Mouse (Mus musculus) forebrain, embryonic 14.5 days (tissue): ENCODE data around the gene Pde4dip. TPM values are rescaled to one million over a fixed set of nuclear protein-coding genes. Genes with fewer than 3 reads are reported as not detected.

Experiments
- ATAC-seq: fragments of 200-750 bp; cut with Nextera tagmentation; 2 replicates; pipeline ENCODE4 v1.8.0; 2017; ENCODE audit warnings: mild to moderate bottlenecking, moderate library complexity
- DNase-seq: peaks from one replicate; pipeline ENCODE4 v3.0.0-alpha.2; 2015; ENCODE audit warnings: low spot score
- H3K27ac ChIP-seq: fragments of 300-500 bp; sonication (generic); 2 replicates; pipeline ENCODE4 v1.5.1; 2014; ENCODE audit warnings: low read depth, mild to moderate bottlenecking, control low read depth, low read length, moderate library complexity
- H3K27me3 ChIP-seq: fragments of 300-500 bp; sonication (generic); replicated peaks from 2 replicates; pipeline ENCODE4 v1.6.1; 2014; ENCODE audit warnings: low read length, control low read depth, mixed read lengths; ENCODE audit not compliant: control insufficient read depth, insufficient read depth
- H3K36me3 ChIP-seq: fragments of 300-500 bp; sonication (generic); 2 replicates; pipeline ENCODE4 v1.6.1; 2014; ENCODE audit warnings: low read length, control low read depth; ENCODE audit not compliant: control insufficient read depth, insufficient read depth
- H3K4me1 ChIP-seq: fragments of 300-500 bp; sonication (generic); 2 replicates; pipeline ENCODE4 v1.6.1; 2014; ENCODE audit warnings: antibody characterized with exemption, low read length, control low read depth; ENCODE audit not compliant: control insufficient read depth, insufficient read depth
- H3K4me2 ChIP-seq: fragments of 300-500 bp; sonication (generic); 2 replicates; pipeline ENCODE4 v1.6.1; 2014; ENCODE audit warnings: mild to moderate bottlenecking, control low read depth, low read length
- H3K4me3 ChIP-seq: fragments of 300-500 bp; sonication (generic); 2 replicates; pipeline ENCODE4 v1.5.1; 2014; ENCODE audit warnings: low read depth, low read length, control low read depth
- H3K9ac ChIP-seq: fragments of 300-500 bp; sonication (generic); 2 replicates; pipeline ENCODE4 v1.6.1; 2014; ENCODE audit warnings: mild to moderate bottlenecking, low read length, control low read depth, moderate library complexity
- H3K9me3 ChIP-seq: fragments of 300-500 bp; sonication (generic); replicated peaks from 2 replicates; pipeline ENCODE4 v1.6.1; 2016; ENCODE audit warnings: low read length, control low read depth, mixed read lengths; ENCODE audit not compliant: control insufficient read depth
- WGBS: fragments of 180-500 bp; shearing (Covaris S2); extraction: QIAGEN DNeasy Blood & Tissue Kit; methylation state at CpG from one replicate; pipeline ENCODE4 v1.1.7; 2014; 5-methylcytosine and 5-hydroxymethylcytosine counted together
- polyA plus RNA-seq: library from polyadenylated mRNA; unstranded; fragments of >200 nt; fragmentation: Nextera tagmentation; extraction: Ambion mirVana; gene quantifications from 2 replicates; pipeline ENCODE4 v1.2.1, GENCODE M21; 2014

The Pde4dip gene
- polyA plus RNA-seq, 1 experiment from 2014 or later = 50.6 TPM

DNA sequence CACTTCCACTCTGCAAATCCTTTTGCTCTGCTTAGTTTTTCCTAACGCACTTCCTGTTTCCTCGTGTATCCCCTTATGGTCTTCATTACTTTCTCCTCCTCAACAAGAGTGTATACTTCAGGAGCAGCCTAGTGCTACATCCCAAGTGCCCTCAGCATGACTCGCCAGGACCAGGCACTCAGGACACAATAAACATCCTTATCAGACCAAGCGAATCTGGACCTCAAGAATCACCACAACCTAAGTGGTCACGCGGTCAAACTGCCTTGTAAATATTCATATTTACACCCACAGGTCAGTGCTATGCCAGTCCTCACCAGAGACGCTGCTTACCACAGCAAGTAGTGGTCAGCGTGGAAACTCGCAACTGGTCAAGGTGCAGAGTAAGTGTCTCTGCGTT, 139.7 kb downstream of the Pde4dip start:
- Histone ChIP-seq H3K9me3 (no peaks in the 10 kb centered on the region), H3K36me3 (peaks cover 92% of the 10 kb centered on the region), H3K4me1 (no peaks in the 10 kb centered on the region), H3K9ac (no peak overlapping the region), H3K27me3 (no peaks in the 10 kb centered on the region), H3K4me3 (no peak overlapping the region), H3K27ac (no peak overlapping the region), H3K4me2 (no peak overlapping the region)
- ATAC-seq = no peak
- 96% methylated on average over 10 of the region's 10 CpGs for WGBS
- DNase-seq = no peak

DNA sequence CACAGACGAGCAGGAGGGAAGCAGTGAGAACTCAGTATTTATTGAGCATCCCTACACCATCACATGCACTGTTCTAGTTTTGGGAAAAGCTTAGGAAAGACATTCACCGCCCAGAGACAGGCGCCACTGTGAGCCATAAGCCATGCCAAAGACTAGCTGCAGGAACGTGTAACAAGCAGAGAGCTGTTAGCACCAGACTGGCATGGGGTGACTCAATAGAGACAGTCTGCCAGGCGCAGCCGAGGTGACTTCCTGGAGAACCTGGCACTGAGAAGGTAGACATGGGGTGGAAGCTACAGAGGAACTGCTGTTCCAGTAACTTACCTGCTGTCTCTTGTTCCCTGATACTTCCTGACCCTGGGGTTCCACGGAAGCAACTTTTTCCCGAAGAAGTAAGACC, 145.7 kb downstream of the Pde4dip start:
- Histone ChIP-seq H3K9ac (no peak overlapping the region), H3K4me2 (no peak overlapping the region), H3K4me3 (no peak overlapping the region), H3K9me3 (no peaks in the 10 kb centered on the region), H3K4me1 (no peaks in the 10 kb centered on the region), H3K27me3 (no peaks in the 10 kb centered on the region), H3K36me3 (peaks cover 85% of the 10 kb centered on the region), H3K27ac (no peak overlapping the region)
- ATAC-seq (no peak), DNase-seq (no peak)
- 97% methylated on average over 8 of the region's 8 CpGs for WGBS

DNA sequence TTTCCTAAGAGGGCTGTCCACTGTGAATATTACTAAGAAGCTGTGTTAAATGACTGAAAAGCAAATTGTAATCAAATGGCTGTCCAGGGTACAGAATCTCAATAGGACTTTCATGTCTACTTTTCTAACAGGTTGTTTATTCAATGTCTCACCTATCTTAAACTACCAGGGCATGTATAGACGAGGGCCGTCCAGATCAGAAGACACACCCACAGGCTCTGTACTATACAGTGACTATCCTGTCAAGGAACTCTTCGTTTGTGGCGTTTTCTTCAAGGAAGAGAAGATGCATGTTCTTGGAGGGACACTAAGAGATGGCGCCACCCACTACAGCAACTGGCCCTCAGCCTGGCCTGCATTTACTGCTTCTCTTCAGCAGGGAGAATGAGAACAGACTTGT, 152.9 kb downstream of the Pde4dip start:
- DNase-seq (no peak), ATAC-seq (no peak)
- H3K9ac ChIP-seq = no peak overlapping the region
- no peaks in the 10 kb centered on the region for H3K4me1 ChIP-seq
- H3K36me3 ChIP-seq = peaks cover 25% of the 10 kb centered on the region
- H3K27ac ChIP-seq = no peak overlapping the region
- H3K27me3 ChIP-seq = no peaks in the 10 kb centered on the region
- H3K9me3 ChIP-seq = no peaks in the 10 kb centered on the region
- no peak overlapping the region for H3K4me3 ChIP-seq
- WGBS = 83% methylated on average over 5 of the region's 5 CpGs
- no peak overlapping the region for H3K4me2 ChIP-seq

DNA sequence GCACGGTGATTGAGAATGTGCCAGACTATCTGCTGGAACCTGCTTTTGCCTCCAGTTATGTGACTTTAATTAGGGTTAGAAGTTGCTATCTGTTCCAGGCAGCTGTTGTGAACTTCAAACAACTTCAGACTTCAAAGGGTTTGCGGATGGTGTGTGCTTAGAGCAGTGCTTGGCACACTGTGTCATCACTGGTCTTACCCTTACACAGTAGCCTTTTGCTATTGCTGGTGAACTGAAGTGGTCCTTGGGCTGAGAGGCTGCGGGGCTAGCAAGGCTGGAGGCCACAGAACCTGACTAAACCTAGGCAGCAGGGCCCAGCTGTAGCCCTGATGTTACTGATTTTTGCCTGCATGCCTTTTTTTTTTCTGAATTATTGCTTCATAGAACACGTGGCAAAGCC, 154.2 kb downstream of the Pde4dip start:
- peaks cover 12% of the 10 kb centered on the region for H3K36me3 ChIP-seq
- H3K4me2 ChIP-seq = no peak overlapping the region
- no peaks in the 10 kb centered on the region for H3K4me1 ChIP-seq
- H3K27ac ChIP-seq = no peak overlapping the region
- H3K27me3 ChIP-seq = no peaks in the 10 kb centered on the region
- ATAC-seq (no peak), DNase-seq (no peak)
- peak overlapping the region; percentile 13; the same call in 1 of the 2 replicates for H3K9ac ChIP-seq
- no peak overlapping the region for H3K4me3 ChIP-seq
- H3K9me3 ChIP-seq = no peaks in the 10 kb centered on the region
- WGBS = 80% methylated on average over 4 of the region's 4 CpGs

DNA sequence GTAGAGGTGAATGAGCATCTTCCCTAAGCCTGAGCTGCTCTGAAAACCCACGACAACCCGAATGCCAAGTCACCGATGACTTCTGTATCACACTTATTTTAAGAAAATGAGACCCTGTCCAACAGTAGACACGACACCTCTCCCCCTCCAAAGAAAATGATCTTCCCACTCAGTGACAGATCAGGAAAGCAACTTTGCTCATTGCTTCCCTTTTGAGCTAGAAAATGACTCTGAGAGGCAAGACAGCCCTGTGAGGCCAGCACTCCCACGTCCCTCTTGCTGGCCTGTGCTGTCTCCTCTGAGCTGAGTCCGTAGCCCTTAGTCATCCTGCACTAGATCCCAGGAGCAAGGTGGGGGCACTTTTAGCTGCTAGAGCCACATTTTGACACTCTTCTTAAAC, 155.9 kb downstream of the Pde4dip start:
- WGBS = 92% methylated on average over 6 of the region's 6 CpGs
- H3K4me2 ChIP-seq = no peak overlapping the region
- ATAC-seq (no peak), DNase-seq (no peak)
- no peaks in the 10 kb centered on the region for H3K27me3 ChIP-seq
- no peaks in the 10 kb centered on the region for H3K4me1 ChIP-seq
- H3K9ac ChIP-seq = no peak overlapping the region
- H3K36me3 ChIP-seq = peaks cover 9% of the 10 kb centered on the region
- H3K27ac ChIP-seq = no peak overlapping the region
- no peaks in the 10 kb centered on the region for H3K9me3 ChIP-seq
- no peak overlapping the region for H3K4me3 ChIP-seq

DNA sequence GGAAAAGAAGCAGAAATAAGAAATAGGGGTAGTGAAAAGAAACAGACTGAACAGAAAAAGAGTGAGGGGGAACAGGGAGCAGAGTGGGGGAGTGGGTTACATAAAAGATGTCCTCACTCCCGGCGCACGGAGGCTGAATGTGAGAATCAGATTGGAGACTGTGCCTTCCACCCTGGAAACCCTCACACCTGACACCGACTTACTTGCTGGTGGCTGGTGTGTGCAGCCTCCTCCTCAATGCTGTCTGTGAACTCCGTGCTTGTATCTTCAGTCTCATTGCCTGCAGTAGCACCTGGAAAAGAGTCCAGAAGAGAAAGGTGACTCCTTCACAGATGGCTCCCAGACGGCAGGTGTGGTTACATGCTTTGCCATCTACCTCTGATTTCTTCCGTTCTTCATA, 157.9 kb downstream of the Pde4dip start:
- DNase-seq (no peak), ATAC-seq (no peak)
- Histone ChIP-seq H3K27ac (no peak overlapping the region), H3K9ac (no peak overlapping the region), H3K4me1 (no peaks in the 10 kb centered on the region), H3K4me2 (no peak overlapping the region), H3K27me3 (no peaks in the 10 kb centered on the region), H3K4me3 (no peak overlapping the region), H3K9me3 (no peaks in the 10 kb centered on the region), H3K36me3 (0 out of 2 replicates have a peak, but pooled peaks cover under 1% of the 10 kb centered on the region)
- WGBS = 75% methylated on average over 7 of the region's 7 CpGs

DNA sequence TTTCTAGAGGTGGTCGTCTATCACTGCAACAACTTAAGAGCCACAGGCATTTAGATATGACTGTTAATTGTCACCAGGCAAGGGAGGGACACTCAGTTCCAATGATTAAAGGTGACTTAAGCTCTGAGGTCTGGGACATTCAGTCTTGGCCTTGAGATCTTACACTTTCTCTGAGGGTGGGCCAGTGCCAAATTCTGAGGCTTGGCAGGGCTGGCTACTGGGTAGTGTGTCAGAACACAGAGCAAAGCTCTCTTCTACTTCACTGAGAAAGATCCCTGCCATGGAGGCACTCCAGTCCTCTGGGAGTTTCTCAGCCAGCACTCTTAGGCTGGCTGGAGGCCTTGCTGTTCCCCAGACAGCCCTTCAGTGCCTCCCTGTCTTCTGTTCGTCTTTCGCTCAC, 158.4 kb downstream of the Pde4dip start:
- DNase-seq (no peak), ATAC-seq (no peak)
- no peak overlapping the region for H3K4me3 ChIP-seq
- no peaks in the 10 kb centered on the region for H3K36me3 ChIP-seq
- no peaks in the 10 kb centered on the region for H3K27me3 ChIP-seq
- H3K9ac ChIP-seq = no peak overlapping the region
- no peak overlapping the region for H3K4me2 ChIP-seq
- no peaks in the 10 kb centered on the region for H3K9me3 ChIP-seq
- WGBS = 43% methylated on average over 3 of the region's 3 CpGs
- no peaks in the 10 kb centered on the region for H3K4me1 ChIP-seq
- H3K27ac ChIP-seq = no peak overlapping the region

DNA sequence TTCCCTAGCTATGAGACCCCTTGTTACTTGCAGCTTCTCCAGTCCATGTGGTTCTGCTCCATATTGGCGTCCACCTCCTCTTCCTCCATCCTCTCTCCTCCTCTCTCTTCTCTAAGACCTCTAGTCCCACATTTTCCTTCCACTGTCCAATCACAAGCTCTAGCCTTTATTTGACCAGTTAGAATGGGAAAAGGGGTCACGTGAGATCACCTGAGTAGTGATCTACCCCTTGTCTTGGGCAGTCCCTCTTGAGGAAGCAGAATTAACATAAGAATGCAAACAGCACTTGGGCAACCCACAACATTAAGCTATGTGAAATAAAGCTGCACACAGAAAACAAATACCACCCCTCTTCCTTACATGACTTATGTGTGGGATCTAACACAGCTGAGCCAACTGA, 160.7 kb downstream of the Pde4dip start:
- H3K27me3 ChIP-seq = no peaks in the 10 kb centered on the region
- no peaks in the 10 kb centered on the region for H3K36me3 ChIP-seq
- no peak overlapping the region for H3K4me3 ChIP-seq
- 76% methylated on average over 2 of the region's 2 CpGs for WGBS
- H3K9me3 ChIP-seq = no peaks in the 10 kb centered on the region; the same call in 1 of the 2 replicates
- no peak for DNase-seq
- H3K27ac ChIP-seq = no peak overlapping the region
- no peak overlapping the region for H3K9ac ChIP-seq
- no peaks in the 10 kb centered on the region for H3K4me1 ChIP-seq
- H3K4me2 ChIP-seq = no peak overlapping the region
- no peak for ATAC-seq

DNA sequence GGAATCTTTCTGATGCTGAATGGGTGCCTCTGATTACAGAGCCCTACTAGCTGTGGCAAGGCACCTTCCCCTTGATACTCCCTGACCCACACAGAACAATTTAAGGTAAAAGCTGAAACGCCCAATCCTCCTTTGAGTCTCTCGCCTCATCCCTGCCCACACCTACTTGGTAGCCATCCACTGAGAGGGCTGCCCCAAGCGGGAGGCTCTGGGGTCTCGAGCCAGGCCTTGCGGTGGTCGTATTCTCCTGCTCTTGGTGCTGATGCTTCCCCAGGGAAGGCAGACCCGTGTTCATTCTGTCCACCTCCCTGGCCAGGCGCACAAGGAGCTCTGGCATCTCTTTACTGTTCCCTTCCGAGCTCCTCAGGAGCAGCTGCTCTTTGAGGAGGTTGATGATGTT, 169.4 kb downstream of the Pde4dip start:
- H3K4me1 ChIP-seq = no peaks in the 10 kb centered on the region
- H3K27me3 ChIP-seq = no peaks in the 10 kb centered on the region
- H3K9me3 ChIP-seq = no peaks in the 10 kb centered on the region; the same call in 1 of the 2 replicates
- H3K4me2 ChIP-seq = no peak overlapping the region
- no peak overlapping the region for H3K9ac ChIP-seq
- 84% methylated on average over 9 of the region's 9 CpGs for WGBS
- DNase-seq (no peak), ATAC-seq (no peak)
- no peak overlapping the region for H3K27ac ChIP-seq
- H3K36me3 ChIP-seq = no peaks in the 10 kb centered on the region
- no peak overlapping the region for H3K4me3 ChIP-seq
